Mouse (Mus musculus) B cell, adult 2 months (primary cell): ENCODE results near the gene Olfr1024.

Experiments used
- DNase-seq, 2 experiments: peaks; one replicate each; pipeline ENCODE4 v3.0.0; 2022

Olfr1024 gene

GRCm38 (mm10) chr2:85904952-85905351 lies at the start of gene Olfr1024:
Gene Olfr1024, minus strand, starts transcription at chr2:85905052.
- no peak for DNase-seq

- no peak for DNase-seq
Observed at GRCm38 (mm10) chr2:85950137-85950536, 45.3 kb upstream of the Olfr1024 start, which contains the start of gene Olfr1028. Gene Olfr1028, plus strand, starts transcription at chr2:85950437.

GRCm38 (mm10) chr2:85921258-85921657 lies 16.4 kb upstream of the Olfr1024 start, which contains the start of gene Olfr1026:
Gene Olfr1026, plus strand, starts transcription at chr2:85921558.
- DNase-seq = no peak

DNA sequence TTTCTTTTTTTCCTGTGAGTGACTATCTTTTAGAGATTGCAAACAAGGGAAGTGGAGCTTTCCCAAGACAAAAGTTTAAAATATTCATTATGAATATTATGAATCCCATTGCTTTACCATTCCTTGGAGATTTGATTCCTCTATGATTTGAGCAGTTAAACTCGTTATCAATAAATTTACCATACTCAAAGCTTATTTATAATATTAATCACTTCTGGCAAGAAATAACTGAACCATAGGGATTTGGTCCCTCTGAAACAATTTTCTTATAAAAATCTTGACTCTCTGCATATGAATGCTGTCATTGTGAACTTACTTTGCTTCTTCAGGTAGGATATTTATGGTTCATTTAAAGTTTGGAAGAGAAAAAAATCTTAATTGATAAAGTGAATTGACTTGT lies 10.0 kb upstream of the Olfr1024 start, which contains the start of gene Olfr1025-ps1:
Gene Olfr1025-ps1 (plus strand): TSS at position 301 of the 400 bp plus-strand sequence.
- DNase-seq = no peak

GRCm38 (mm10) chr2:85913197-85913596 lies 8.3 kb upstream of the Olfr1024 start:
- no peak for DNase-seq

DNA sequence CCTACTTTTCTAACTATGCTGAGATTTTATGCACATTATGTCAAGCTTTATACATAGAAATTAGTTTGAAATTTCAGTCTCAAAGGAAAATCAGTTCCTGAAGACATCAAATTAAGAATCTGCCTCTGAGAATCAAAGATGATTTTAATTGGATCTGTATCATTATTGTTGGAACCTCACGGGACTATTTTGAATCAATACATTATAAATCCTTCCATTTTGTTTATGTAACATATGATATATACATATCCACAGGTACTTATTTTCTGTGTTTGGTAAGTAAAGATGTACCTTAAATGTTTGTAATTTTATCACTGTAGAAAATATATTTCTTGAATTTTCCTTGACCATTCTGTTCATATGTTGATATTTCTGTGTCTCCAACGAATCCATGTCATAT lies 19.5 kb downstream of the Olfr1024 start, which contains the start of gene Olfr1023:
Gene Olfr1023 (plus strand): TSS at position 301 of the 400 bp plus-strand sequence.
- DNase-seq = no peak

DNA sequence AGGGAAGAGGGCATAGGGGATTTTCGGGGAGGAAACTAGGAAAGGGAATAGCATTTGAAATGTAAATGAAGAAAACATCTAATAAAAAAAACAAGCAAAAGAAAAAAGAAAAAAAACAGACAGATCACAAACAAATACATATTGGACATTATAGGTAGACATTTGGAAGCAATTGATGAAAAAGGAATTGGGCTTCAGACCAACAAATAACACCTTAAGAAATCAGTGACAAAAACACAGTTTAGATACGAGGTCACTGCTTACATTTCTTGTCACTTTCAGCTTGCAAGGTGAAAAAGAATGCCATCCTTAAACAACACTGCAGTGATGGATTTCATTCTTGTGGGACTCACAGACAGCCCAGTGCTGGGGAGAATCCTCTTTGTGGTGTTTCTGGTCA lies 36.6 kb downstream of the Olfr1024 start, which contains the start of gene Olfr1022:
Gene Olfr1022 (plus strand): TSS at position 301 of the 400 bp plus-strand sequence.
- no peak for DNase-seq
